Mouse (Mus musculus) layer of hippocampus, adult 8-10 months (tissue): Measurements from ENCODE around the gene Ccdc152. TPM values are rescaled to one million over a fixed set of nuclear protein-coding genes. Genes with fewer than 3 reads are reported as not detected.

Experiments
- total RNA-seq, 4 experiments: library from RNA; stranded (reverse); gene quantifications; 2 replicates each; pipeline ENCODE4 v1.2.4; 2022

The Ccdc152 gene
- total RNA-seq, 4 experiments from 2014 or later: not detected

Other genes with a start within 250 kb of the Ccdc152 start
- gene Selenop, start 35.0 kb downstream of the Ccdc152 start, total RNA-seq: 100 to 1,000 TPM; 276 to 311 (median 294) TPM